Mouse (Mus musculus): ENCODE data around the gene Gm10668. TPM values are rescaled to one million over a fixed set of nuclear protein-coding genes. Genes with fewer than 3 reads are reported as not detected.
"Not testable (repeated sequence)": the region's sequence is repeated elsewhere in the genome, so short reads cannot be mapped to it uniquely, and the experiment has no call there.

The Gm10668 gene
- not detected in 2 replicates for polyA plus RNA-seq (2015; fragmentation: Nextera tagmentation; extraction: Ambion mirVana)

GRCm38 (mm10) chr7:20730524-20730923, at the start of gene Gm10668:
Gm10668 (minus strand) TSS chr7:20730624.
- not testable (repeated sequence) for H3K4me3 ChIP-seq; H3K36me3 ChIP-seq; H3K4me2 ChIP-seq; H3K27me3 ChIP-seq; H3K4me1 ChIP-seq; ATAC-seq (ENCODE audit: insufficient number of reproducible peaks, low FRiP score, low TSS enrichment, low read depth); H3K9me3 ChIP-seq; H3K27ac ChIP-seq; H3K9ac ChIP-seq
- WGBS = no CpG with 5 or more reads among the region's 1 CpGs

GRCm38 (mm10) chr7:20770885-20771284, 40.5 kb upstream of the Gm10668 start, which contains the start of gene Vmn1r112:
Vmn1r112 (plus strand) TSS chr7:20771185.
- H3K4me2 ChIP-seq; H3K4me3 ChIP-seq; H3K27me3 ChIP-seq; H3K9me3 ChIP-seq; H3K27ac ChIP-seq; H3K36me3 ChIP-seq; H3K9ac ChIP-seq; ATAC-seq (ENCODE audit: insufficient number of reproducible peaks, low FRiP score, low TSS enrichment, low read depth); H3K4me1 ChIP-seq: not testable (repeated sequence)
- no CpG with 5 or more reads among the region's 3 CpGs for WGBS

GRCm38 (mm10) chr7:20703116-20703515, 27.3 kb downstream of the Gm10668 start, which contains the start of gene Vmn1r111:
Vmn1r111 (minus strand) TSS chr7:20703216.
- H3K27ac ChIP-seq; H3K9ac ChIP-seq; H3K4me3 ChIP-seq; H3K36me3 ChIP-seq; H3K4me2 ChIP-seq; H3K4me1 ChIP-seq; ATAC-seq (ENCODE audit: insufficient number of reproducible peaks, low FRiP score, low TSS enrichment, low read depth); H3K9me3 ChIP-seq; H3K27me3 ChIP-seq: not testable (repeated sequence)
- WGBS = no CpG with 5 or more reads among the region's 2 CpGs

Other genes starting within 250 kb of the Gm10668 start
- not detected in 2 replicates for gene Vmn1r103, start 220.1 kb downstream of the Gm10668 start, polyA plus RNA-seq (2015; fragmentation: Nextera tagmentation; extraction: Ambion mirVana)
- gene Vmn1r104, start 196.8 kb downstream of the Gm10668 start, polyA plus RNA-seq (2015; fragmentation: Nextera tagmentation; extraction: Ambion mirVana) = not detected in 2 replicates
- not detected in 2 replicates for gene Gm5726, start 184.9 kb downstream of the Gm10668 start, polyA plus RNA-seq (2015; fragmentation: Nextera tagmentation; extraction: Ambion mirVana)
- gene Gm4141, start 154.4 kb downstream of the Gm10668 start, polyA plus RNA-seq (2015; fragmentation: Nextera tagmentation; extraction: Ambion mirVana) = not detected in 2 replicates
- gene Gm4513, start 131.6 kb downstream of the Gm10668 start, polyA plus RNA-seq (2015; fragmentation: Nextera tagmentation; extraction: Ambion mirVana) = not detected in 2 replicates
- gene Vmn1r107, start 61.7 kb downstream of the Gm10668 start, polyA plus RNA-seq (2015; fragmentation: Nextera tagmentation; extraction: Ambion mirVana) = not detected in 2 replicates
- not detected in 2 replicates for gene Vmn1r111, start 27.4 kb downstream of the Gm10668 start, polyA plus RNA-seq (2015; fragmentation: Nextera tagmentation; extraction: Ambion mirVana)
- not detected in 2 replicates for gene Vmn1r112, start 40.6 kb upstream of the Gm10668 start, polyA plus RNA-seq (2015; fragmentation: Nextera tagmentation; extraction: Ambion mirVana)
- gene Vmn1r113, start 56.7 kb upstream of the Gm10668 start, polyA plus RNA-seq (2015; fragmentation: Nextera tagmentation; extraction: Ambion mirVana) = not detected in 2 replicates
- gene Vmn1r114, start 81.6 kb upstream of the Gm10668 start, polyA plus RNA-seq (2015; fragmentation: Nextera tagmentation; extraction: Ambion mirVana) = not detected in 2 replicates
- not detected in 2 replicates for gene Vmn1r115, start 114.4 kb upstream of the Gm10668 start, polyA plus RNA-seq (2015; fragmentation: Nextera tagmentation; extraction: Ambion mirVana)
- gene Vmn1r116, start 141.6 kb upstream of the Gm10668 start, polyA plus RNA-seq (2015; fragmentation: Nextera tagmentation; extraction: Ambion mirVana) = not detected in 2 replicates
- gene Vmn1r117, start 153.5 kb upstream of the Gm10668 start, polyA plus RNA-seq (2015; fragmentation: Nextera tagmentation; extraction: Ambion mirVana) = not detected in 2 replicates
- gene Vmn1r118, start 181.7 kb upstream of the Gm10668 start, polyA plus RNA-seq (2015; fragmentation: Nextera tagmentation; extraction: Ambion mirVana) = not detected in 2 replicates

Data from limb, embryonic 15.5 days (tissue).